Mouse (Mus musculus) liver (tissue): ENCODE measurements around the gene Cdc34b.
"Not testable (repeated sequence)": the region's sequence is repeated elsewhere in the genome, so short reads cannot be mapped to it uniquely, and the experiment has no call there.

ENCODE experiments used
- DNase-seq: peaks from one replicate; pipeline ENCODE4 v3.0.0-alpha.2; 2020; ENCODE audit warnings: mixed read lengths

The Cdc34b gene

DNA sequence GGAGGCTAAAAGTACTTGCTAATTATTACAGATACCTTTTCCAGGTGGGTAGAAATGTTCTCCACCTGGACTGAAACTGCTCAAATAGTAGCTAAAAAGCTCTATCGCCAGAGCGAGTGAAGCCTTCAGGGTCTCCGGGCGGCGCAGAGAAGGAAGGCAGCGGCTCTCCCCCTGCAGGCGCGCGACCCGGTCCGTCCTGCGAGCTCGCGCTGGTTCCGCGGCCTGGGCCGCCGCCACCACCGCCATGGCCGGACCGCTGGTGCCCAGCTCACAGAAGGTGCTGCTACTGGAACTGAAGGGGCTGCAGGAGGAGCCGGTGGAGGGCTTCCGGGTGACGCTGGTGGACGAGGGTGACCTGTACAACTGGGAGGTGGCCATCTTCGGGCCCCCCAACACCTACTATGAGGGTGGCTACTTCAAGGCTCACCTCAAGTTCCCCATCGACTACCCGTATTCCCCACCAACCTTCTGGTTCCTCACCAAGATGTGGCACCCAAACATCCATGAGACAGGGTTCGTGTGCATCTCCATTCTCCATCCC, at the start of gene Cdc34b:
Gene Cdc34b (plus strand): TSS at position 51 of the 541 bp plus-strand sequence.
- no peak for DNase-seq

GRCm38 (mm10) chr11:94692502-94692901, 49.1 kb upstream of the Cdc34b start:
- not testable (repeated sequence) for DNase-seq

DNA sequence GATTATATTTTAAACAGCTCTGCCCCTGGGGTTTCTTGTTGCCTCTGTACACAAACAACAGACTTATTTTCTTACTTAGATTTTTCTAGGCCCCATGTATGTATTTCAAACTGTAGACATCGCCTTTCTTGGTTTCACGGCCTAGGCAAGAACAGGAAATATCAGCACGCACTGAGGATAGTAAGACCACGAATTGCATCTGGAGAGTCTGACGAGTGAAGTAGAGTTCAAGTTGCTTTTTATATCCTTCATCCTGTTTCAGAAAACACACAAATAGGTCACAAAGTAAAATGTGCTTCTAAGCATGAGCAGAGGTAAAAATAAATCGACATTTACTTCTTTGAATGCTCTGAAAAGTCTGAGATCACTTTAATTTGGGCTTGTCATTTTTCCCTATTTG, 46.1 kb upstream of the Cdc34b start:
- no peak for DNase-seq

- DNase-seq, result no peak
Measured at GRCm38 (mm10) chr11:94697140-94697539, 44.4 kb upstream of the Cdc34b start.

DNA sequence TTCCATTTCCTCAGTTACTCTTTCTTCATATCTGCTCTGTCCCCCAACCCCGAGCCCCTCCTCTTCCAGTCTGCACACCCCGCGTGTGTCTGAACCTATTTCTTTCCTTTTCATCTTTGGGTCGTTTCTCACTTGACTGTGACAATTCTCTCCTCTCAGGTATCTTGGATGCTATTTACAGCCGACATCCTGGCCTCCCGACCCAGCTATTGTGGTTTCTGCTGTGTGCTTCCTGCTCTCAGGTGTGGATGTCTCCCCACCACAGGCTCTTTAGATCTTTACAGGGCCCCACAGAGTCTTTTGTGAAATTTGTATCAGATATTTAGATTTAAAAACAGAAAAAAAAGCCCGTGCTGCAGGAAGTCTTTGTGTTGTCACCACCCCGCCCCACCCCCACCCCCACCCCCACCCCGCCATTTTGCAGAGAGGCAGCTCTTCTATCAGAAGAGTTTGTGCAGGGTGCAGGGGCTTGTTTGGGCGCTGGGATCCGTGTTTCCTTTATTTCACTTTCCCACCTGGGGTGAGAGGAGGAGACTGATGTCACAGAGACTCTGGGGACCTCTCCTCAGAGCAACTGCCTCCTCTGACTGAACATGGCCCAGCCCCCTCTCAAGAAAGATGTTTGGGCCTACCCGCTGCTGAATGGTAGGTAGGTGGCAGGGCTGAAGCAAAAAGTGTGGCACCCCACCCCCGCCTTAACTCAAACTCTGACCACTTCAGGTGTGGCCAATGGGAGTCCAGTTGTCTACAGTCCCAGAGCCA, 43.7 kb upstream of the Cdc34b start:
- DNase-seq, result no peak

GRCm38 (mm10) chr11:94699399-94699798, 42.2 kb upstream of the Cdc34b start:
- DNase-seq, result no peak

DNA sequence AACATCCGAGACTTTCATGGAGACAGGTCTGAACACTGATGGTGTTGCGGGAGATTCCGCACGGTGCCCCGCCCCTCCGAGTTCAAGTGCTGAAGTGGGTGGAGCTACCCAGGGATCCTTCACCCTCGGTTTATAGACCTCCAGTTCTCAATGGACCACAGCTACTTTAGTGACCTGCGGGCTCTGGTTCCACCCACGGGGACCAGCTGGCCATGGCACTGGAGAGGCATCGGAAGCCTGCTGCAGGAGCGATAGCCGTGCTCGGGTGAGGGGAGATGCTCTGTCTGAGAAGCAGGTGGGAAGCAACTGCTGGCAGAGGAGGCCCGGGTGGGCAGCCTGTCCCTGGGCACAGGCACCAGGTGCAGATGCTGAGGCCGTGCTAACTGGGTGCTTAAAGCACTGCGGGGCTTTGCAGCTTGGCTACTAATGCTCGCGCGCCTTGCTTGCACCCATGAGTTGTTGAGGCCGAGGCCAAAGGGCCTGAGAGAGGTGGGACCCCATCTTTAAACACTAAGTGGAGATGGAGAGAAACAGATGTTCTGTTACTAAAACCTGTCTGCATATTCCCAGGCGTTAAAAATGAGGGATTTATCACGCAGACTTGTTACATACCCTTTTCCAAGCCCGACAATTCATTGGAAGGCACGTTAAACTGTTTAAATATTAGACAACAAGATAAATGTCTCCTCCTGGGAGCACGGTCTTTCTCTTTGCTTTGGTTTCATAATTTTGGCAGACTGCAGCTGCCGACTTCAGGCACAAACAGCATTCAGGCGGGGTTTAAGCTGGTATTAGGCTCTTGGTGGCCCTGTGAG, 40.0 kb upstream of the Cdc34b start:
- no peak for DNase-seq

DNA sequence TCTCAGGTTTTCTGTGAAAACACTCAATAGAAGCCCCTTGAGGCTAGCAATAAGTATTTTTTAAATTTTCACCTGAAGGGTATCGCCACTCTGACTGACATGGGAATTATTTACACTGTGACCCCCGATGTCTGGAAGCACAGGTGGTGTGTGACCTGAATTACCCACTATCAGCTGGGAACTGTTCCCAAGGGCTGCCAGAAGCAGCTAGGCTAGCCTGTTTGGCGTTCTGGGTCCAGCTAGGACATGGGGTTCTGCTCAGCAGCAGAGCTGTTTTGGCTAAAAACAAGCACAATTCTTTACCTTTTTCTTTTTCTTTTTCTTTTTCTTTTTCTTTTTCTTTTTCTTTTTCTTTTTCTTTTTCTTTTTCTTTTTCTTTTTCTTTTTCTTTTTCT, 39.4 kb upstream of the Cdc34b start:
- DNase-seq, result no peak

GRCm38 (mm10) chr11:94704020-94704419, 37.6 kb upstream of the Cdc34b start:
- no peak for DNase-seq

DNA sequence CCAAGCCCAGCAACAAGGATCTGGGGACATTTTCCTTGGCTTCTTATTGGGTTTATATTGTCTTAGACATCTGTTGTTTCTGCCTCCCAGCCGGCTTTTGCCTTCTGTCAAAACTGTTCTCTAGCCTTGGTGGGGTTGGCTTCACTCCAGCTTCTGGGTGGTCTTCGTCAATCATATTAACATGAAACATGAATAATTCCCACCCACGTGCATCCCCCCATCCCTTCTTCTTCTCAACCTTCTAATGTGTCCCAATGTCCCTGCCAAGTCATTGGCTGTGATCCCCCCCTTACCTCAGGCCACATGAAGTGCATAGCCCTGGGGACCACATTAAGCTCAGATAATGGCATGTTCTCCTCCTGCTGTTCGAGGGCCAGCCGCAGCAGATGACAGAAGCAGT, 37.1 kb upstream of the Cdc34b start, which contains the start of gene Gm11541:
Gene Gm11541 (minus strand): TSS at position 28 of the 400 bp plus-strand sequence.
- DNase-seq, result no peak

GRCm38 (mm10) chr11:94713246-94713860, 28.2 kb upstream of the Cdc34b start:
- no peak for DNase-seq

- no peak for DNase-seq
Measured at GRCm38 (mm10) chr11:94715622-94716021, 26.0 kb upstream of the Cdc34b start.

- peak; percentile 35 for DNase-seq
Measured at GRCm38 (mm10) chr11:94716754-94717153, 24.8 kb upstream of the Cdc34b start.

GRCm38 (mm10) chr11:94717239-94717638, 24.3 kb upstream of the Cdc34b start:
- no peak for DNase-seq

DNA sequence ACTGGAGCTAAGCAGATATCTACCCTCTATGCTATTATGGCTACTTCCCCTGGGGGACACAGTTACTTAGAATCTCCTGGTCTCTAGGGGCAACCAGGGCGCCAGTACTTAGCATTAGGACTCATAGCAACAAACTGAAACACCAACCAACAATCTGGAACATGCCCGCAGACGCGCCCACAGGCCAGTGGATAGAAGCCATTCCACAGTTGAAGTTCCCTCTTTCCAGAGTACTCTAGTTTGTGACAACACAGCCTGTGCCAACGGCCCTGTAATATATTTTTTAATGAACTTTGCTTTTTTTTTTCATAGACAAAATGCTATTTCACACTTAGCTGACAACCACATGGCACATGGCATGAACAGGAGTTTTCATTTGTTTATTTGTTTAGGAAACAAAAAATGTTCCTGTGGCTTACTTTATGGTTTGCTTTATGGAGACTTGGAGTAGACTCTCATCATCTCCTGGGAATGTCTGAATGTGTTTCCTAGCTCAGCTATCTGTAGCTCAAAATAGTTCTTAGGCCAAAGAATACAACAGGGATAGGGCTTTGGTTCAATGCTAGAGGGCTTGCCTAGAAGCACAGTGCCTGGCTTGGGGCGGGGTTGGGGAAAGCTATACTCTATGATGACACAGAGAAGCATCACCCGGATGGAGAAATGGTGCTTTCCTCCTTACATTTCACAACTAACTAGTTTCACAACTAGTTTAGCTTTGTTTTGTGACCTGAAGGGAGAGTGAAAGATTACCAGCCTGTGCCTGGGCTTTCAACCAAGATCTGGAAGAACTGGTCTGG, 23.3 kb upstream of the Cdc34b start:
- no peak for DNase-seq

DNA sequence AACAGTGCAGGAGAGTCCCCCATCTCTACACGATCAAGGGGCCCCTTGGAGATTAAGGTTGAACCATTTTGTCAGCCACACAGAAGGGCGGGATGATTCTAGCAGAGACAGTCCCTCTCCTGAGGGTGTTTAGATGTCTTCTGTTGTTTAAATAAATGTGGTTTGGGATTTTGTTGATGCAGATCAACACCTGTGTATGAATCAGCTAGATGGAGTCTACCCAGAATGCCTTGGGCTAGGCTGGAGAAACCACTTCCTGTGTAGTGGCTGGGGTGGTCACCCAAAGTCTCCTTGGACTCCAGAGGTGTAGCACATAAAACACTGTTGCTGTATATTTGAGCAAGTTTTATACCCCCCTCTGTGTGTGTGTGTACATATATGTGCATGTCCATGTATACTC, 22.4 kb upstream of the Cdc34b start:
- DNase-seq, result no peak

DNA sequence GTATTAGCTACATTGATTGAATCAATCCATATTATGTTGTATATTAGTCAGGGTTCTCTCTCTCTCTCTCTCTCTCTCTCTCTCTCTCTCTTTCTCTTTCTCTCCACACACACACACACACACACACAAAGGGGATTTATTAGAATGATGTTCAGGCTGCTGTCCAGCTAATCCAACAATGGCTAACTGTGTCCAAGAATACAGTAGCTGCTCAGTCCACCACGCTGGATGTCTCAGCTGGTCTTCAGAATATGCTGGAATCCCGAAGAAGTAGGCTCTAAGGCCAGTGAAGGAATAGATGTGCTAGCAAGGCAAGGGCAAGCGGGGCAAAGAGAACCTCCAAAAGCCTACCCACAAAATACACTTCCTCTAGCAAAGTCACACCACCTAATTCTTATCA, 14.3 kb upstream of the Cdc34b start:
- no peak for DNase-seq

GRCm38 (mm10) chr11:94728545-94728944, 13.0 kb upstream of the Cdc34b start:
- DNase-seq, result no peak

DNA sequence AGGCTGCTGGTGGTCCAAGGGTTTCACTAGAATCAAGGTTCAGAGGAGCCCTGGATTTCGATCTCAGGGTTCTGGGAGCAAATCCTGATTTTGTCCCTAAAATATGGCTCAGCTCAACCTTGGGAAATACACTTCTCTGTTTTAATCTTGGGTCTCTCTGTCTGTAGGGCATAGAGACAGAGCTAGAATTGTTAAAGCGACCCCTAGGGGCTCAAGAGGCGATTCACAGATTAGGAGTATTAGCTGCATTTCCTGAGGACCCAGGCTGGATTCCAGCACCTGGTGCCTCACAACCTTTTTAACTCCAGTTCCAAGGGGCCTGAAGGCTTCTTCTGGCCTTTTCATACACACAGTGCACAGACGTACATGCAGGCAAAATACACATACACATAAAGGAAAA, 12.0 kb upstream of the Cdc34b start:
- no peak for DNase-seq

- DNase-seq, result peak; percentile 41
Measured at GRCm38 (mm10) chr11:94730261-94730660, 11.3 kb upstream of the Cdc34b start.

- DNase-seq, result no peak
Measured at GRCm38 (mm10) chr11:94731229-94731628, 10.4 kb upstream of the Cdc34b start.

DNA sequence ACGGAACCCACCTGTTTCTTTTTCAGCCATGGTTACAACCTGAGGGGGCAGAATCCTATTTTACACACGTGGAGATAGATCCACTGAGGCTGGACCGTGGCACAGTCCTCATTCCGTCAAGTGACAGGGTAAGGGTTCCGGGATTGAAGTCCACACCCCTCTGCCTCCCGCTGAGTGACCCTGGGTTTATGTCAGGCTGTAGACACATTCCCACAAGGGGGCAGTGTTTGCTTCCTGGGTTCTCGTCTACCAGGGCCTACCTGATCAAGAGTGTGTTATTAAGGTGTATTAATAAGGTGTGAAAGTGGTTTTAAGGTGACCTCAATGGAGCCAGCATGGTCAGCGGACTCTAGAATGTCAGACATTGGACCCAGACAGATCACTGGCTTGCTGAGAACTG, 8.8 kb upstream of the Cdc34b start:
- DNase-seq, result peak; percentile 34

GRCm38 (mm10) chr11:94735746-94736145, 5.8 kb upstream of the Cdc34b start:
- DNase-seq, result no peak
